Comparison of ENCODE assay signal across 20 mouse cellular contexts in the genomic region with DNA sequence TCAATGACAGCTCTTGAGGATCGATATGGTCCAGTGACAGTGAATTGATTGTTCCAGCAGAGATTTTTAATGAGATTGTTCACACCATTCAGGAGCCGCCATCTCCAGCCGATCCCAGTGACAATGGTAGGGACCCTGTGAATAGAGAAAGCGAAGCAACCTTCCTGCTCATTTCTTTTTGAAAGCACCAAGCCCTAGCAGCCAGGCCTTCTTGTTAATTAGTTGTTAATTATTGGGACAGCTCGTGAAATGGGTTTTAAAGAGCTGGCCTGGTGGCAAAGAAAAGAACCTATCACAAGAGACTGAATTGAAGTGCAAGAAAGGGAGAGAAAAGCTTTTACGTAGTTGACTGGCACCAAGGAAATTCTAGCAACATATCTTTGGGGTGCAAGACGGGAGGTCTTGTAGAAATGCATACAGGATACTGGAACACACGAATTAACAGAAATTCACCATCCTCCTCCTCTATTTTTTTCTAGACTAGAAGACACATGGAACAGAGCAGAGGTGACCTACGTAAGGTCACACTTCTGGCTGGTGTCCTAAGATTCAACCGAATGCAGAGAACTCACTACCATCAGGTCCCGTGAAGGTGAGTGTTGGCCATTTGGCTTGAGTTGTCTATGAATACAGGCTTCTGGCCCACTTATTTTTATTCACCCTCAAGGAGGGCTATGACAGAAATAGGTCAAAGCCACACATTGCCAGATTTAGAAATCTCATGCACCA.
DNase-seq lines count a peak whose midpoint lies in the region; ATAC-seq and TF ChIP-seq lines count a peak whose summit lies in the region.
"Had no signal": no experiment of that assay in that cellular context is flagged by ENCODE, and none has a peak within 500 bp of the region (broad histone marks: within the 10 kb centered on the region; RNA-seq: fewer than 3 reads in every experiment).

No protein-coding gene starts in this region.

- peak overlapping the region; percentile 71; the same call in 1 of the 2 replicates for H3K27ac ChIP-seq in hindbrain, embryonic 10.5 days
- no peak overlapping the region for H3K27ac ChIP-seq in hindbrain, embryonic 16.5 days (ENCODE audit: low read depth, low read length)
- no peak overlapping the region for H3K27ac ChIP-seq in hindbrain, embryonic 14.5 days
- H3K27ac ChIP-seq in gastrocnemius, adult 2 months, result no peak overlapping the region
- H3K27ac ChIP-seq: embryonic facial prominence, embryonic 13.5 days; limb, embryonic 10.5 days; liver, embryonic 14.5 days; stomach, embryonic 15.5 days had no signal

- 30% methylated on average over 11 of the region's 11 CpGs for WGBS in hindbrain, embryonic 10.5 days
- 31% methylated on average over 11 of the region's 11 CpGs for WGBS in hindbrain, embryonic 16.5 days
- 23% methylated on average over 11 of the region's 11 CpGs for WGBS in hindbrain, embryonic 14.5 days

- peak; percentile 26 for DNase-seq in hindbrain, embryonic 10.5 days (ENCODE audit: low spot score)
- DNase-seq in right cerebral cortex, adult 18-20 months, result peak; percentile 8
- DNase-seq in right cerebral cortex, postnatal 36 days (ENCODE audit: low spot score in 2 of 2), result no peak
- peak; percentile 50 for DNase-seq in hindbrain, embryonic 14.5 days (ENCODE audit: low spot score)
- DNase-seq in gastrocnemius, adult 2 months, result no peak
- DNase-seq in right cerebral cortex, postnatal 4 days, result no peak
- DNase-seq: adrenal gland, postnatal 36 days; gastrocnemius, postnatal 25 days; heart, postnatal 36 days; kidney, adult 11 months; kidney, postnatal 14 days; thymus, postnatal 4 days had no signal

- no peak for TF ChIP-seq CTCF in gastrocnemius, adult 2 months (IDR thresholded peaks at IDR 0.05)

- H3K4me2 ChIP-seq in hindbrain, embryonic 16.5 days (ENCODE audit: low read length), result no peak overlapping the region
- no peak overlapping the region for H3K4me2 ChIP-seq in hindbrain, embryonic 14.5 days (replicated peaks)
- H3K4me2 ChIP-seq: embryonic facial prominence, embryonic 13.5 days; heart, embryonic 12.5 days; stomach, embryonic 15.5 days had no signal

- no peak overlapping the region for H3K4me3 ChIP-seq in hindbrain, embryonic 10.5 days
- no peak overlapping the region for H3K4me3 ChIP-seq in hindbrain, embryonic 16.5 days (ENCODE audit: low read length)
- H3K4me3 ChIP-seq in hindbrain, embryonic 14.5 days (replicated peaks; ENCODE audit: low read length), result no peak overlapping the region
- no peak overlapping the region for H3K4me3 ChIP-seq in gastrocnemius, adult 2 months
- H3K4me3 ChIP-seq: embryonic facial prominence, embryonic 13.5 days; heart, embryonic 12.5 days; limb, embryonic 10.5 days; stomach, embryonic 15.5 days had no signal

- intact Hi-C loops in gastrocnemius, adult 2 months (cut with DNase I), result no loop called here

- no peak; the same call in 1 of the 2 replicates for ATAC-seq in hindbrain, embryonic 16.5 days
- no peak for ATAC-seq in hindbrain, embryonic 14.5 days (ENCODE audit: low FRiP score)
- no peak for ATAC-seq in inflammation-experienced regulatory T-cells, adult 6 months
- ATAC-seq: lung, postnatal 0 days had no signal

- peaks cover 3% of the 10 kb centered on the region; the same call in 1 of the 2 replicates for H3K27me3 ChIP-seq in hindbrain, embryonic 10.5 days (ENCODE audit: insufficient read depth, poor library complexity, severe bottlenecking)
- H3K27me3 ChIP-seq in hindbrain, embryonic 16.5 days (replicated peaks; ENCODE audit: control insufficient read depth, insufficient read depth, low read length), result no peaks in the 10 kb centered on the region
- H3K27me3 ChIP-seq in hindbrain, embryonic 14.5 days (ENCODE audit: control insufficient read depth, insufficient read depth, low read length), result no peaks in the 10 kb centered on the region
- H3K27me3 ChIP-seq: embryonic facial prominence, embryonic 13.5 days; heart, embryonic 12.5 days; stomach, embryonic 15.5 days had no signal

- no peak overlapping the region for H3K9ac ChIP-seq in hindbrain, embryonic 16.5 days (ENCODE audit: low read depth, low read length)
- H3K9ac ChIP-seq in hindbrain, embryonic 14.5 days, result no peak overlapping the region
- H3K9ac ChIP-seq: embryonic facial prominence, embryonic 13.5 days; heart, embryonic 12.5 days; liver, embryonic 14.5 days; stomach, embryonic 15.5 days had no signal

- peaks cover 27% of the 10 kb centered on the region for H3K4me1 ChIP-seq in hindbrain, embryonic 10.5 days (replicated peaks)
- no peaks in the 10 kb centered on the region; the same call in 1 of the 2 replicates for H3K4me1 ChIP-seq in hindbrain, embryonic 16.5 days (ENCODE audit: control insufficient read depth, insufficient read depth, low read depth, low read length)
- peaks cover 8% of the 10 kb centered on the region; the same call in 1 of the 2 replicates for H3K4me1 ChIP-seq in hindbrain, embryonic 14.5 days (replicated peaks; ENCODE audit: control insufficient read depth, insufficient read depth, low read length)
- H3K4me1 ChIP-seq: limb, embryonic 10.5 days had no signal

- H3K9me3 ChIP-seq in hindbrain, embryonic 10.5 days, result no peaks in the 10 kb centered on the region
- H3K9me3 ChIP-seq in hindbrain, embryonic 16.5 days (ENCODE audit: control insufficient read depth, low read length), result no peaks in the 10 kb centered on the region
- H3K9me3 ChIP-seq in hindbrain, embryonic 14.5 days (ENCODE audit: control insufficient read depth, low read length), result no peaks in the 10 kb centered on the region
- H3K9me3 ChIP-seq: embryonic facial prominence, embryonic 13.5 days; heart, embryonic 12.5 days; limb, embryonic 10.5 days; stomach, embryonic 15.5 days had no signal

- H3K36me3 ChIP-seq in hindbrain, embryonic 10.5 days, result no peaks in the 10 kb centered on the region
- no peaks in the 10 kb centered on the region for H3K36me3 ChIP-seq in hindbrain, embryonic 16.5 days (ENCODE audit: control insufficient read depth, insufficient read depth, low read length)
- no peaks in the 10 kb centered on the region for H3K36me3 ChIP-seq in hindbrain, embryonic 14.5 days (replicated peaks; ENCODE audit: control insufficient read depth, insufficient read depth)
- H3K36me3 ChIP-seq: embryonic facial prominence, embryonic 13.5 days; heart, embryonic 12.5 days; limb, embryonic 10.5 days; stomach, embryonic 15.5 days had no signal

Comparison
In these comparisons a context has a peak if more than half of its experiments do, and no peak if none do; other contexts are left out.
1. DNase-seq: peak in hindbrain, embryonic 10.5 days (single experiment), right cerebral cortex, adult 18-20 months (single experiment) and hindbrain, embryonic 14.5 days (single experiment); none in right cerebral cortex, postnatal 36 days (0 of 2), gastrocnemius, adult 2 months (single experiment) and right cerebral cortex, postnatal 4 days (single experiment).